Mouse (Mus musculus) lung, postnatal 0 days (tissue): ENCODE measurements around the gene Rbm31y. TPM values are rescaled to one million over a fixed set of nuclear protein-coding genes. Genes with fewer than 3 reads are reported as not detected.
"Not testable (repeated sequence)": the region's sequence is repeated elsewhere in the genome, so short reads cannot be mapped to it uniquely, and the experiment has no call there.

Experiments used
- ATAC-seq: fragments of 200-750 bp; cut with Nextera tagmentation; 2 replicates; pipeline ENCODE4 v1.8.0; 2017; ENCODE audit warnings: moderate library complexity
- DNase-seq: peaks from one replicate; pipeline ENCODE4 v3.0.0-alpha.2; 2016; ENCODE audit warnings: low spot score
- H3K27ac ChIP-seq: fragments of 300-500 bp; sonication (generic); 2 replicates; pipeline ENCODE4 v1.5.1; 2014; ENCODE audit warnings: antibody characterized with exemption, mild to moderate bottlenecking, low read length, mixed read lengths
- H3K27me3 ChIP-seq: fragments of 300-500 bp; sonication (generic); replicated peaks from 2 replicates; pipeline ENCODE4 v1.6.1; 2014; ENCODE audit warnings: low read length, mixed read lengths; ENCODE audit not compliant: insufficient read depth
- H3K36me3 ChIP-seq: fragments of 300-500 bp; sonication (generic); 2 replicates; pipeline ENCODE4 v1.6.1; 2014; ENCODE audit warnings: low read length, mixed read lengths; ENCODE audit not compliant: insufficient read depth
- H3K4me1 ChIP-seq: fragments of 300-500 bp; sonication (generic); 2 replicates; pipeline ENCODE4 v1.6.1; 2014; ENCODE audit warnings: antibody characterized with exemption, low read depth, low read length, mixed read lengths; ENCODE audit not compliant: insufficient read depth
- H3K4me2 ChIP-seq: fragments of 300-500 bp; sonication (generic); replicated peaks from 2 replicates; pipeline ENCODE4 v1.6.1; 2014; ENCODE audit warnings: low read depth, mild to moderate bottlenecking, low read length, moderate library complexity, mixed read lengths
- H3K4me3 ChIP-seq: fragments of 300-500 bp; sonication (generic); 2 replicates; pipeline ENCODE4 v1.5.1; 2014; ENCODE audit warnings: low read depth, low read length
- H3K9ac ChIP-seq: fragments of 300-500 bp; sonication (generic); replicated peaks from 2 replicates; pipeline ENCODE4 v1.6.1; 2014; ENCODE audit warnings: low read depth, mild to moderate bottlenecking
- H3K9me3 ChIP-seq: fragments of 300-500 bp; sonication (generic); 2 replicates; pipeline ENCODE4 v1.6.1; 2016; ENCODE audit warnings: low read length, mixed read lengths
- WGBS: fragments of 180-500 bp; shearing (Covaris S2); extraction: QIAGEN DNeasy Blood & Tissue Kit; methylation state at CpG from one replicate; pipeline ENCODE4 v1.1.7; 2014; 5-methylcytosine and 5-hydroxymethylcytosine counted together
- polyA plus RNA-seq: library from polyadenylated mRNA; unstranded; fragments of >200 nt; fragmentation: Nextera tagmentation; extraction: Ambion mirVana; gene quantifications from 2 replicates; pipeline ENCODE4 v1.2.1, GENCODE M21; 2015

The Rbm31y gene
- not detected in 2 replicates for polyA plus RNA-seq

GRCm38 (mm10) chrY:17400461-17400860 lies at the start of gene Rbm31y:
TSS of gene Rbm31y (plus strand) at chrY:17400761.
- H3K4me1 ChIP-seq, H3K4me2 ChIP-seq, DNase-seq, H3K9me3 ChIP-seq, H3K27ac ChIP-seq, ATAC-seq, H3K27me3 ChIP-seq, H3K36me3 ChIP-seq, H3K9ac ChIP-seq, H3K4me3 ChIP-seq: not testable (repeated sequence)
- WGBS: no CpG with 5 or more reads among the region's 11 CpGs
